Mouse (Mus musculus): Measurements from ENCODE around the gene Otop2.

- TF ChIP-seq CTCF (IDR thresholded peaks at IDR 0.05 in 2 of 3, conservative IDR thresholded peaks at IDR 0.05 in 1 of 3; ENCODE audit: control insufficient read depth in 1 of 3, insufficient read depth in 1 of 3, low read depth in 2 of 3, low read length in 3 of 3, poor library complexity in 1 of 3, severe bottlenecking in 1 of 3) (no peak), EP300 (IDR thresholded peaks at IDR 0.05; ENCODE audit: low read depth in 1 of 2, low read length in 2 of 2) (no peak), NELFE (IDR thresholded peaks at IDR 0.05; ENCODE audit: low read depth, low read length) (no peak), POLR2AphosphoS5 (IDR thresholded peaks at IDR 0.05; ENCODE audit: borderline replicate concordance, low read depth, low read length) (no peak), MYC (IDR thresholded peaks at IDR 0.05; ENCODE audit: low read depth, low read length) (no peak), TBP (IDR thresholded peaks at IDR 0.05; ENCODE audit: low read depth, low read length) (no peak), USF1 (IDR thresholded peaks at IDR 0.05; ENCODE audit: low read depth, low read length) (no peak), BHLHE40 (IDR thresholded peaks at IDR 0.05; ENCODE audit: borderline replicate concordance, low read depth, low read length) (no peak), POLR2A (IDR thresholded peaks at IDR 0.05; ENCODE audit: control insufficient read depth in 1 of 2, insufficient read depth in 1 of 2, low read depth in 1 of 2, low read length in 2 of 2, poor library complexity in 1 of 2) (no peak), E2F4 (IDR thresholded peaks at IDR 0.05; ENCODE audit: borderline replicate concordance, low read depth, low read length) (no peak), MAFK (IDR thresholded peaks at IDR 0.05; ENCODE audit: borderline replicate concordance, low read depth, low read length) (no peak), ZNF384 (IDR thresholded peaks at IDR 0.05; ENCODE audit: low read depth, low read length) (no peak)
These were observed 34.0 kb upstream of the Otop2 start for GRCm38 (mm10) chr11:115272894-115273498.
